Mouse (Mus musculus) limb, embryonic 14.5 days (tissue): ENCODE measurements around the gene Iqcg. TPM values are rescaled to one million over a fixed set of nuclear protein-coding genes. Genes with fewer than 3 reads are reported as not detected.

Source experiments
- ATAC-seq: fragments of 200-750 bp; cut with Nextera tagmentation; 2 replicates; pipeline ENCODE4 v1.8.0; 2017; ENCODE audit warnings: low read depth, moderate number of reproducible peaks, moderate TSS enrichment; ENCODE audit not compliant: low FRiP score
- DNase-seq: peaks from one replicate; pipeline ENCODE4 v3.0.0-alpha.2; 2015; ENCODE audit warnings: low spot score
- H3K27ac ChIP-seq: fragments of 300-500 bp; sonication (generic); replicated peaks from 2 replicates; pipeline ENCODE4 v1.5.1; 2014; ENCODE audit warnings: low read depth, mild to moderate bottlenecking, low read length, moderate library complexity, mixed read lengths
- H3K27me3 ChIP-seq: fragments of 300-500 bp; sonication (generic); 2 replicates; pipeline ENCODE4 v1.6.1; 2014; ENCODE audit warnings: low read length, mixed read lengths; ENCODE audit not compliant: control insufficient read depth, insufficient read depth
- H3K36me3 ChIP-seq: fragments of 300-500 bp; sonication (generic); 2 replicates; pipeline ENCODE4 v1.6.1; 2014; ENCODE audit warnings: mild to moderate bottlenecking, low read length, moderate library complexity, mixed read lengths; ENCODE audit not compliant: control insufficient read depth, insufficient read depth
- H3K4me1 ChIP-seq: fragments of 300-500 bp; sonication (generic); 2 replicates; pipeline ENCODE4 v1.6.1; 2014; ENCODE audit warnings: antibody characterized with exemption, low read length, mixed read lengths; ENCODE audit not compliant: control insufficient read depth, insufficient read depth
- H3K4me2 ChIP-seq: fragments of 300-500 bp; sonication (generic); replicated peaks from 2 replicates; pipeline ENCODE4 v1.6.1; 2014; ENCODE audit warnings: low read depth, mild to moderate bottlenecking, low read length, moderate library complexity; ENCODE audit not compliant: severe bottlenecking
- H3K4me3 ChIP-seq: fragments of 300-500 bp; sonication (generic); replicated peaks from 2 replicates; pipeline ENCODE4 v1.5.1; 2014; ENCODE audit warnings: low read length
- H3K9ac ChIP-seq: fragments of 300-500 bp; sonication (generic); 2 replicates; pipeline ENCODE4 v1.6.1; 2014; ENCODE audit warnings: mild to moderate bottlenecking, low read depth, low read length, moderate library complexity; ENCODE audit not compliant: severe bottlenecking
- H3K9me3 ChIP-seq: fragments of 300-500 bp; sonication (generic); 2 replicates; pipeline ENCODE4 v1.6.1; 2016; ENCODE audit warnings: low read length; ENCODE audit not compliant: control insufficient read depth
- POLR2A ChIP-seq: fragments of 200-500 bp; IDR thresholded peaks from 2 replicates; pipeline ENCODE4 v1.8.0; 2012; ENCODE audit warnings: inconsistent platforms, mild to moderate bottlenecking, moderate library complexity, borderline replicate concordance; ENCODE audit not compliant: insufficient read depth, insufficient read length; ENCODE audit errors: extremely low read depth
- WGBS: fragments of 180-500 bp; shearing (Covaris S2); extraction: QIAGEN DNeasy Blood & Tissue Kit; methylation state at CpG from one replicate; pipeline ENCODE4 v1.1.7; 2014; 5-methylcytosine and 5-hydroxymethylcytosine counted together
- polyA plus RNA-seq, 2 experiments: library from polyadenylated mRNA; depleted of rRNA in 1 of 2; stranded (reverse) in 1 of 2; unstranded in 1 of 2; fragments of >200 nt; fragmentation: Nextera tagmentation in 1 of 2; extraction: Ambion mirVana in 1 of 2; gene quantifications; 2 replicates each; pipeline versions ENCODE4 v1.2.1 to v1.2.3; 2012 to 2014

Iqcg gene
- polyA plus RNA-seq, 2 experiments: 1.1 to 2.1 TPM

GRCm38 (mm10) chr16:33053141-33053540 is 2.9 kb downstream of the Iqcg start:
- peaks cover 3% of the 10 kb centered on the region for H3K36me3 ChIP-seq

GRCm38 (mm10) chr16:33049809-33050208 is 6.2 kb downstream of the Iqcg start:
- Histone ChIP-seq H3K4me2 (no peak overlapping the region), H3K27ac (no peak overlapping the region), H3K9me3 (no peaks in the 10 kb centered on the region), H3K9ac (no peak overlapping the region), H3K36me3 (no peaks in the 10 kb centered on the region), H3K27me3 (no peaks in the 10 kb centered on the region), H3K4me1 (no peaks in the 10 kb centered on the region), H3K4me3 (no peak overlapping the region)
- no peak for TF ChIP-seq POLR2A
- DNase-seq: no peak
- no peak for ATAC-seq
- WGBS: 85% methylated on average over 16 of the region's 16 CpGs

More at GRCm38 (mm10) chr16:33053141-33053540, 2.9 kb downstream of the Iqcg start:
- DNase-seq: no peak
- TF ChIP-seq POLR2A: no peak
- Histone ChIP-seq H3K9me3 (no peaks in the 10 kb centered on the region), H3K27me3 (no peaks in the 10 kb centered on the region), H3K4me1 (peaks cover 7% of the 10 kb centered on the region; the same call in 1 of the 2 replicates), H3K4me3 (no peak overlapping the region), H3K9ac (no peak overlapping the region), H3K27ac (no peak overlapping the region), H3K4me2 (no peak overlapping the region)
- ATAC-seq: no peak
- WGBS: 62% methylated on average over 5 of the region's 5 CpGs

GRCm38 (mm10) chr16:33048686-33049085 is 7.3 kb downstream of the Iqcg start:
- H3K27ac ChIP-seq: no peak overlapping the region
- H3K27me3 ChIP-seq: no peaks in the 10 kb centered on the region
- ATAC-seq (no peak), DNase-seq (no peak)
- no peaks in the 10 kb centered on the region for H3K9me3 ChIP-seq
- TF ChIP-seq POLR2A: no peak
- H3K9ac ChIP-seq: no peak overlapping the region
- no peaks in the 10 kb centered on the region for H3K4me1 ChIP-seq
- no peak overlapping the region for H3K4me2 ChIP-seq
- 57% methylated on average over 2 of the region's 2 CpGs for WGBS
- no peak overlapping the region for H3K4me3 ChIP-seq
- H3K36me3 ChIP-seq: no peaks in the 10 kb centered on the region

GRCm38 (mm10) chr16:33048004-33048403 is 8.0 kb downstream of the Iqcg start:
- ATAC-seq: no peak
- Histone ChIP-seq H3K27me3 (no peaks in the 10 kb centered on the region), H3K27ac (no peak overlapping the region), H3K4me2 (no peak overlapping the region), H3K36me3 (no peaks in the 10 kb centered on the region), H3K9me3 (no peaks in the 10 kb centered on the region), H3K4me3 (no peak overlapping the region), H3K9ac (no peak overlapping the region), H3K4me1 (no peaks in the 10 kb centered on the region)
- TF ChIP-seq POLR2A: no peak
- no peak for DNase-seq
- 97% methylated on average over 1 of the region's 1 CpGs for WGBS

GRCm38 (mm10) chr16:33043268-33043667 is 12.8 kb downstream of the Iqcg start:
- Histone ChIP-seq H3K27ac (no peak overlapping the region), H3K9ac (no peak overlapping the region), H3K4me3 (no peak overlapping the region), H3K4me2 (no peak overlapping the region), H3K4me1 (no peaks in the 10 kb centered on the region), H3K27me3 (no peaks in the 10 kb centered on the region), H3K9me3 (no peaks in the 10 kb centered on the region), H3K36me3 (no peaks in the 10 kb centered on the region)
- DNase-seq: no peak
- WGBS: 81% methylated on average over 2 of the region's 2 CpGs
- TF ChIP-seq POLR2A: no peak
- ATAC-seq: no peak

- Histone ChIP-seq H3K9me3 (no peaks in the 10 kb centered on the region), H3K27me3 (no peaks in the 10 kb centered on the region), H3K27ac (no peak overlapping the region), H3K4me3 (no peak overlapping the region), H3K9ac (no peak overlapping the region), H3K4me1 (no peaks in the 10 kb centered on the region), H3K36me3 (no peaks in the 10 kb centered on the region), H3K4me2 (no peak overlapping the region)
- ATAC-seq: no peak
- TF ChIP-seq POLR2A: no peak
- DNase-seq: no peak
- 89% methylated on average over 1 of the region's 1 CpGs for WGBS
These were observed 13.3 kb downstream of the Iqcg start for GRCm38 (mm10) chr16:33042682-33043081.
